Mouse (Mus musculus): ENCODE results near the gene Gm20683. TPM values are rescaled to one million over a fixed set of nuclear protein-coding genes. Genes with fewer than 3 reads are reported as not detected.

Gene Gm20683
- total and polyA plus RNA-seq, 2 experiments from 2014 or later = 1.5 TPM; not detected in 1

GRCm38 (mm10) chr17:25868601-25869191, 27.1 kb upstream of the Gm20683 start, which contains the start of gene Mcrip2:
Gene Mcrip2, minus strand, starts transcription at chr17:25868764.
- ATAC-seq (ENCODE audit: insufficient read depth, low read depth) (peak; percentile 87), DNase-seq (ENCODE audit: low spot score) (peak; percentile 87)
- 0% methylated on average over 24 of the region's 24 CpGs for WGBS
- peak within 1 kb of the TSS; percentile 99 for H3K27ac ChIP-seq (ENCODE audit: low read depth)
- peak within 1 kb of the TSS; percentile 94 for H3K4me2 ChIP-seq (ENCODE audit: low read depth, low read length)
- H3K27me3 ChIP-seq (ENCODE audit: control insufficient read depth, insufficient read depth, low read length) = no peaks in the 10 kb centered on the region
- H3K9me3 ChIP-seq (replicated peaks; ENCODE audit: control insufficient read depth, low read length) = no peaks in the 10 kb centered on the region
- H3K9ac ChIP-seq (replicated peaks; ENCODE audit: low read depth, low read length) = peak within 1 kb of the TSS; percentile 93
- peak within 1 kb of the TSS; percentile 86 for H3K4me3 ChIP-seq (ENCODE audit: low read depth, low read length)
- TF ChIP-seq CTCF (IDR thresholded peaks at IDR 0.05; ENCODE audit: low read depth) (peak; percentile 29), EP300 (IDR thresholded peaks at IDR 0.05; ENCODE audit: low read depth) (no peak; the same call in 1 of the 2 replicates)
- peaks cover 12% of the 10 kb centered on the region for H3K4me1 ChIP-seq (ENCODE audit: control insufficient read depth, insufficient read depth)
- H3K36me3 ChIP-seq (replicated peaks; ENCODE audit: control insufficient read depth, insufficient read depth, low read length) = peaks cover 12% of the 10 kb centered on the region

DNA sequence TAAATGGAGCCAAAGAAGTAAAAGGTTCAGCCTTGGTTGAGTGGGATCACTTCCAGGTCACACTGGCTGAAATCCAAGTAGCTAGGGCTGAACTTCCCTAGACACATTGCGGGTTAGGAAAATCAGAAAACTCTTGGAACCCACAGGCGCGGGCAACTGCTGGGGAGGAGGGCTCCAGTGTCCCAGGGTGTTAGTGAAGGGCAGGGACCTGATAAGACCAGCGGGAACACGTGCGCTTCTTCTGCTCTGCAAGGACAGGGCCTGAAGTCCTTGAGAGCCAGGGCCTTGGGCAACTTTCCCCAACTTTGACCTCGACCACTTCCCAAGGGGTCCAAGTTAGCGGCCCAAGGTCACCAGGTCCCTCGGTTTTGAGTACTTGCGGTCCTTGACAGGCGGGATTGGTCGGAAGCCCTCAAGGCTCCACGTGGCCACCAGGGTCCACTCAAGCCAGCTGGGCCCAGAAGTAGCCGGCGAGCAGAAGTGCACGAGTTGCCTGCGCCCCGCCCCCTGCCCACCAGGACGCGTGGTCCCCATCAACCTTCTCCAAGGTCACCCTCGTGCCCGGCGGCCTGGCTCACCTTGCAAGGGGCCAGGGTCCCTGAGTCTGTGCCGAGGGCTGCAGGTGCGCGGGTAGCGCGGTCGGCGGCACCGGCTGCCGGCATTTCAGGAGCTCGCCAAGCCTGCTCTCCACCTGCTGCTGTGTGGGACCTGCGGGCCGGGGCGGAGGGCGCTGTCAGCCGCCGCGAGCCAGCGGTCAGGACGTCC, 26.5 kb upstream of the Gm20683 start:
- Histone ChIP-seq H3K9ac (replicated peaks; ENCODE audit: low read depth, low read length) (peak overlapping the region; percentile 93), H3K4me3 (ENCODE audit: low read depth, low read length) (peak overlapping the region; percentile 86), H3K36me3 (replicated peaks; ENCODE audit: control insufficient read depth, insufficient read depth, low read length) (peaks cover 16% of the 10 kb centered on the region), H3K4me1 (ENCODE audit: control insufficient read depth, insufficient read depth) (peaks cover 12% of the 10 kb centered on the region), H3K4me2 (ENCODE audit: low read depth, low read length) (peak overlapping the region; percentile 94), H3K27me3 (ENCODE audit: control insufficient read depth, insufficient read depth, low read length) (no peaks in the 10 kb centered on the region), H3K27ac (ENCODE audit: low read depth) (peak overlapping the region; percentile 99), H3K9me3 (replicated peaks; ENCODE audit: control insufficient read depth, low read length) (no peaks in the 10 kb centered on the region)
- ATAC-seq (ENCODE audit: insufficient read depth, low read depth) (peak; percentile 79), DNase-seq (ENCODE audit: low spot score) (peak; percentile 60)
- TF ChIP-seq CTCF (IDR thresholded peaks at IDR 0.05; ENCODE audit: low read depth) (no peak), EP300 (IDR thresholded peaks at IDR 0.05; ENCODE audit: low read depth) (peak; percentile 33; the same call in 1 of the 2 replicates)
- WGBS = under 1% methylated on average over 42 of the region's 42 CpGs

DNA sequence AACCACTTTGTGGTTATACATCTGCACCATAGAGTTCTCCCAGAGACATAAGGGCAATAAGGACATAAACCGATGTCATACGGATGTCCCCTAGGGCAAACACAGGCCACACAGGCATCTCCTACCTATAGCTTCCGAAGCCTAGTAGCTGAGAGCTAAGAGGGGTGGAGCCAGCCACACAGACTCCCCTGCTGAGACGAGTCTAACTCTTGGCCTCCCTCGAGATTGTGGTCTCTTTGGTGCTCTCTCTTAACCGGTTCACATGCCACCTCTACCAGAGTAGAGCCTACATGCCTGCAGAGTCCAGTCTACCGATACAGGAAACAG, 25.9 kb upstream of the Gm20683 start:
- 5% methylated on average over 7 of the region's 7 CpGs for WGBS
- peaks cover 12% of the 10 kb centered on the region for H3K4me1 ChIP-seq (ENCODE audit: control insufficient read depth, insufficient read depth)
- H3K4me2 ChIP-seq (ENCODE audit: low read depth, low read length) = peak overlapping the region; percentile 94
- peak overlapping the region; percentile 86 for H3K4me3 ChIP-seq (ENCODE audit: low read depth, low read length)
- H3K27ac ChIP-seq (ENCODE audit: low read depth) = peak overlapping the region; percentile 99
- DNase-seq (ENCODE audit: low spot score) (no peak), ATAC-seq (ENCODE audit: insufficient read depth, low read depth) (peak; percentile 10; the same call in 1 of the 2 replicates)
- H3K9ac ChIP-seq (replicated peaks; ENCODE audit: low read depth, low read length) = peak overlapping the region; percentile 93
- peaks cover 17% of the 10 kb centered on the region for H3K36me3 ChIP-seq (replicated peaks; ENCODE audit: control insufficient read depth, insufficient read depth, low read length)
- no peaks in the 10 kb centered on the region for H3K27me3 ChIP-seq (ENCODE audit: control insufficient read depth, insufficient read depth, low read length)
- H3K9me3 ChIP-seq (replicated peaks; ENCODE audit: control insufficient read depth, low read length) = no peaks in the 10 kb centered on the region
- TF ChIP-seq CTCF (IDR thresholded peaks at IDR 0.05; ENCODE audit: low read depth) (no peak), EP300 (IDR thresholded peaks at IDR 0.05; ENCODE audit: low read depth) (no peak)

DNA sequence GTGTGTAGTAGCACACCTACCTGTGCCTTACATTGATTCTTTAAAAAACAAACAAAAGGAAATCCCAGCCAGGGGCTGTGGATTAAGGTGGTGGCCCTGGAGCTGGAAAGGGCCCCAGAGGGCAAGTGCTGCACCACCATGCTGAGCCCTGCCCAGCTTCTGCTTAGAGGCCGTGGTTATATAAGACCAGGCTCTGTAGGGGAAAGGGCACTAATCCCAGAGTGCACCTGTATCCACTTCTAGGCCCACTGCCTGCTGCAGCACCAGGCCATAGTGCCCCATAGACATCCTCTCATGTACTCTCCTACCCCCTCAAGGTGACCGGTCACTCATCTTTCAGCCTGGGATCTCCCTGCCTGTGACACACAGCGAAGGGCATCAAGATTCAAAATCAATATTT, 24.6 kb upstream of the Gm20683 start:
- peaks cover 16% of the 10 kb centered on the region for H3K4me1 ChIP-seq (ENCODE audit: control insufficient read depth, insufficient read depth)
- DNase-seq (ENCODE audit: low spot score) (no peak), ATAC-seq (ENCODE audit: insufficient read depth, low read depth) (no peak)
- 88% methylated on average over 3 of the region's 3 CpGs for WGBS
- no peaks in the 10 kb centered on the region for H3K9me3 ChIP-seq (replicated peaks; ENCODE audit: control insufficient read depth, low read length)
- H3K36me3 ChIP-seq (replicated peaks; ENCODE audit: control insufficient read depth, insufficient read depth, low read length) = peaks cover 17% of the 10 kb centered on the region
- H3K4me3 ChIP-seq (ENCODE audit: low read depth, low read length) = no peak overlapping the region
- H3K27ac ChIP-seq (ENCODE audit: low read depth) = 0 out of 2 replicates have a peak overlapping the region, but pooled peaks have one; percentile 35
- H3K4me2 ChIP-seq (ENCODE audit: low read depth, low read length) = peak overlapping the region; percentile 94
- H3K27me3 ChIP-seq (ENCODE audit: control insufficient read depth, insufficient read depth, low read length) = no peaks in the 10 kb centered on the region
- 0 out of 2 replicates have a peak overlapping the region, but pooled peaks have one; percentile 17 for H3K9ac ChIP-seq (replicated peaks; ENCODE audit: low read depth, low read length)
- TF ChIP-seq CTCF (IDR thresholded peaks at IDR 0.05; ENCODE audit: low read depth) = no peak
- no peak for TF ChIP-seq EP300 (IDR thresholded peaks at IDR 0.05; ENCODE audit: low read depth)

- no peak overlapping the region for H3K4me3 ChIP-seq (ENCODE audit: low read depth, low read length)
Measured at GRCm38 (mm10) chr17:25865288-25865687, 23.7 kb upstream of the Gm20683 start.

More at GRCm38 (mm10) chr17:25865288-25865687, 23.7 kb upstream of the Gm20683 start:
- H3K9me3 ChIP-seq (replicated peaks; ENCODE audit: control insufficient read depth, low read length) = no peaks in the 10 kb centered on the region
- H3K27ac ChIP-seq (ENCODE audit: low read depth) = no peak overlapping the region
- H3K36me3 ChIP-seq (replicated peaks; ENCODE audit: control insufficient read depth, insufficient read depth, low read length) = peaks cover 17% of the 10 kb centered on the region
- H3K9ac ChIP-seq (replicated peaks; ENCODE audit: low read depth, low read length) = no peak overlapping the region
- no peaks in the 10 kb centered on the region for H3K27me3 ChIP-seq (ENCODE audit: control insufficient read depth, insufficient read depth, low read length)
- TF ChIP-seq CTCF (IDR thresholded peaks at IDR 0.05; ENCODE audit: low read depth) (no peak), EP300 (IDR thresholded peaks at IDR 0.05; ENCODE audit: low read depth) (no peak)
- H3K4me2 ChIP-seq (ENCODE audit: low read depth, low read length) = no peak overlapping the region
- DNase-seq (ENCODE audit: low spot score) (no peak), ATAC-seq (ENCODE audit: insufficient read depth, low read depth) (no peak)
- 83% methylated on average over 11 of the region's 11 CpGs for WGBS
- H3K4me1 ChIP-seq (ENCODE audit: control insufficient read depth, insufficient read depth) = peaks cover 21% of the 10 kb centered on the region

All from heart, postnatal 0 days (tissue).